Mouse (Mus musculus) megakaryocyte, embryonic 14.5 days (primary cell): Measurements from ENCODE around the gene Islr2.

Source experiments
- FLI1 ChIP-seq: IDR thresholded peaks from 2 replicates; pipeline ENCODE4 v1.6.1; 2012; ENCODE audit warnings: low read length, inconsistent platforms, mixed read lengths
- GATA1 ChIP-seq: IDR thresholded peaks from 3 replicates; pipeline ENCODE4 v1.6.1; 2012; ENCODE audit warnings: mixed read lengths, low read length, inconsistent platforms, borderline replicate concordance

DNA sequence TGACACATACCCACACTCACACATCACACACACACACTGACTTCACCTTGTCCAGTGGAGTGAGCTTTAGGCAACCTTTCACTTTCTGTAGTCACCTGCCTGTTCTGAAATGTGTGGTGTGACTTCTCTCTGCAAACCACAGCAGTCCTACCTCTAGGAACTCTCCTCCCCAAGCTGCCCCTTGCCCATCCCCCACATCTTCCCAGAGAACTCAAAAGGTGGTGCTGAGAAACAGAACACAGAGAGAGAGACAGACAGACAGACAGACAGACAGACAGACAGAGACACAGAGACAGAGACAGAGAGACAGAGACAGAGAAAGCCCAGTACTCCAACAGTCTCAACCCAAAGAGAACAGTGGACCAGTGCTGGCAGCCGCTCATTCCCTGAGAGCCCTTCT is 8.4 kb downstream of the Islr2 start:
- TF ChIP-seq GATA1 (no peak), FLI1 (no peak)
